Mouse (Mus musculus) thymus, adult 2 months (tissue): Measurements from ENCODE around the gene Btbd9.

Source experiments
- CTCF ChIP-seq: fragments of 200-500 bp; IDR thresholded peaks from 2 replicates; pipeline ENCODE4 v1.5.1; 2012; ENCODE audit warnings: mild to moderate bottlenecking, control low read depth, low read length, moderate library complexity, borderline replicate concordance; ENCODE audit not compliant: control insufficient read depth, poor library complexity, insufficient read depth; ENCODE audit errors: extremely low read depth
- POLR2A ChIP-seq: fragments of 200-500 bp; IDR thresholded peaks from 2 replicates; pipeline ENCODE4 v1.6.1; 2012; ENCODE audit warnings: mild to moderate bottlenecking, low read length, control low read depth, moderate library complexity; ENCODE audit not compliant: control insufficient read depth, poor library complexity, insufficient read depth; ENCODE audit errors: extremely low read depth

DNA sequence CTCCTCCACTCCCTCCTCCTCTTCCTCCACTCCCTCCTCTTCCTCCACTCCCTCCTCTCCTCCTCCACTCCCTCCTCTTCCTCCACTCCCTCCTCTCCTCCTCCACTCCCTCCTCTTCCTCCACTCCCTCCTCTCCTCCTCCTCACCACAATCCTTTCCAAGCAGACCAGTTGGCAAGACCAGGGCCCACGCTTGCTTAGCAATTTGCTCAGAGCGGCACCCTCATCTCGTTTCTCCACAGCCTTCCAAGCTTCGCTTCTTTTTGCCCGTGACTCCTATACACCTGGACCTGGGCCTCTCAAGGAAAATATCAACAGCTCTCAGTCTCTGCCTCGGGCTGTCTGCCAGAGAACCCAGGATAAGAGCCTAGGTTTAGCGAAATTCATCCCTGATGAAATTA, 104.8 kb downstream of the Btbd9 start:
- TF ChIP-seq POLR2A (no peak), CTCF (no peak)
